Mouse (Mus musculus): Measurements from ENCODE around the gene Gpat3. TPM values are rescaled to one million over a fixed set of nuclear protein-coding genes. Genes with fewer than 3 reads are reported as not detected.

Gene Gpat3
- polyA plus RNA-seq (2012; rRNA removed): 6.7 TPM in 2 replicates

- TF ChIP-seq CTCF (IDR thresholded peaks at IDR 0.05; ENCODE audit: borderline replicate concordance, insufficient read depth, low read depth, low read length) (no peak), POLR2A (IDR thresholded peaks at IDR 0.05; ENCODE audit: borderline replicate concordance, insufficient read depth, low read length) (no peak)
- WGBS: under 1% methylated on average over 16 of the region's 16 CpGs
- 0 out of 2 replicates have a peak, but pooled peaks cover 2% of the 10 kb centered on the region for H3K27me3 ChIP-seq (ENCODE audit: control insufficient read depth, insufficient read depth, low read length)
Observed at GRCm38 (mm10) chr5:100845485-100845847, at the start of gene Gpat3. Gpat3 (plus strand) TSS chr5:100845713.

GRCm38 (mm10) chr5:100798165-100798860 is 47.2 kb upstream of the Gpat3 start, which contains the start of the genes Helq and Mrps18c:
Helq (minus strand) TSS chr5:100798598.
Mrps18c (plus strand) TSS chr5:100798627.
- Histone ChIP-seq H3K27me3 (ENCODE audit: control insufficient read depth, insufficient read depth, low read length) (no peaks in the 10 kb centered on the region), H3K27ac (ENCODE audit: insufficient read depth, low read length) (peak within 1 kb of the TSS; percentile 24), H3K4me1 (ENCODE audit: control insufficient read depth, insufficient read depth, low read length) (peaks cover 3% of the 10 kb centered on the region), H3K4me3 (replicated peaks; ENCODE audit: insufficient read depth, low read depth, low read length) (peak within 1 kb of the TSS; percentile 85)
- TF ChIP-seq POLR2A (IDR thresholded peaks at IDR 0.05; ENCODE audit: borderline replicate concordance, insufficient read depth, low read length) (peak; percentile 74), CTCF (IDR thresholded peaks at IDR 0.05; ENCODE audit: borderline replicate concordance, insufficient read depth, low read depth, low read length) (no peak)
- peak; percentile 95 for DNase-seq
- under 1% methylated on average over 67 of the region's 67 CpGs for WGBS

More at GRCm38 (mm10) chr5:100845485-100845847, at the start of gene Gpat3:
- peak within 1 kb of the TSS; percentile 4 for H3K27ac ChIP-seq (ENCODE audit: insufficient read depth, low read length)
- peak; percentile 64 to 66 for DNase-seq
- H3K4me1 ChIP-seq (ENCODE audit: control insufficient read depth, insufficient read depth, low read length): no peaks in the 10 kb centered on the region
- peak within 1 kb of the TSS; percentile 55 for H3K4me3 ChIP-seq (replicated peaks; ENCODE audit: insufficient read depth, low read depth, low read length)

GRCm38 (mm10) chr5:100818341-100818740 is 27.2 kb upstream of the Gpat3 start:
- no peaks in the 10 kb centered on the region for H3K27me3 ChIP-seq (ENCODE audit: control insufficient read depth, insufficient read depth, low read length)
- H3K4me1 ChIP-seq (ENCODE audit: control insufficient read depth, insufficient read depth, low read length): no peaks in the 10 kb centered on the region; the same call in 1 of the 2 replicates
- H3K4me3 ChIP-seq (replicated peaks; ENCODE audit: insufficient read depth, low read depth, low read length): no peak overlapping the region
- no peak overlapping the region for H3K27ac ChIP-seq (ENCODE audit: insufficient read depth, low read length)
- TF ChIP-seq POLR2A (IDR thresholded peaks at IDR 0.05; ENCODE audit: borderline replicate concordance, insufficient read depth, low read length) (no peak), CTCF (IDR thresholded peaks at IDR 0.05; ENCODE audit: borderline replicate concordance, insufficient read depth, low read depth, low read length) (no peak)
- WGBS: 89% methylated on average over 4 of the region's 4 CpGs
- DNase-seq: no peak

- H3K27ac ChIP-seq (ENCODE audit: insufficient read depth, low read length): no peak overlapping the region
- TF ChIP-seq CTCF (IDR thresholded peaks at IDR 0.05; ENCODE audit: borderline replicate concordance, insufficient read depth, low read depth, low read length) (no peak), POLR2A (IDR thresholded peaks at IDR 0.05; ENCODE audit: borderline replicate concordance, insufficient read depth, low read length) (no peak)
- H3K4me1 ChIP-seq (ENCODE audit: control insufficient read depth, insufficient read depth, low read length): no peaks in the 10 kb centered on the region; the same call in 1 of the 2 replicates
- WGBS: 20% methylated on average over 16 of the region's 16 CpGs
- no peaks in the 10 kb centered on the region for H3K27me3 ChIP-seq (ENCODE audit: control insufficient read depth, insufficient read depth, low read length)
- H3K4me3 ChIP-seq (replicated peaks; ENCODE audit: insufficient read depth, low read depth, low read length): peak overlapping the region; percentile 49
- no peak for DNase-seq
Observed at GRCm38 (mm10) chr5:100819568-100820480, 25.7 kb upstream of the Gpat3 start.

- DNase-seq: peak; percentile 88 to 91
- Histone ChIP-seq H3K27ac (ENCODE audit: insufficient read depth, low read length) (no peak within 1 kb of the TSS), H3K27me3 (ENCODE audit: control insufficient read depth, insufficient read depth, low read length) (no peaks in the 10 kb centered on the region), H3K4me1 (ENCODE audit: control insufficient read depth, insufficient read depth, low read length) (no peaks in the 10 kb centered on the region; the same call in 1 of the 2 replicates), H3K4me3 (replicated peaks; ENCODE audit: insufficient read depth, low read depth, low read length) (peak within 1 kb of the TSS; percentile 49)
- under 1% methylated on average over 63 of the region's 63 CpGs for WGBS
- TF ChIP-seq POLR2A (IDR thresholded peaks at IDR 0.05; ENCODE audit: borderline replicate concordance, insufficient read depth, low read length): peak; percentile 89
- TF ChIP-seq CTCF (IDR thresholded peaks at IDR 0.05; ENCODE audit: borderline replicate concordance, insufficient read depth, low read depth, low read length): no peak
Observed at GRCm38 (mm10) chr5:100820483-100821184, 24.9 kb upstream of the Gpat3 start, which contains the start of gene Abraxas1. Abraxas1 (minus strand) TSS chr5:100820965.

- H3K27me3 ChIP-seq (ENCODE audit: control insufficient read depth, insufficient read depth, low read length): no peaks in the 10 kb centered on the region
- DNase-seq: no peak
- no peak for TF ChIP-seq CTCF (IDR thresholded peaks at IDR 0.05; ENCODE audit: borderline replicate concordance, insufficient read depth, low read depth, low read length)
- no peak for TF ChIP-seq POLR2A (IDR thresholded peaks at IDR 0.05; ENCODE audit: borderline replicate concordance, insufficient read depth, low read length)
- whole genome bisulfite sequencing: 77% methylated on average over 8 of the region's 8 CpGs
- no peak overlapping the region for H3K4me3 ChIP-seq (replicated peaks; ENCODE audit: insufficient read depth, low read depth, low read length)
- H3K4me1 ChIP-seq (ENCODE audit: control insufficient read depth, insufficient read depth, low read length): no peaks in the 10 kb centered on the region; the same call in 1 of the 2 replicates
- no peak overlapping the region for H3K27ac ChIP-seq (ENCODE audit: insufficient read depth, low read length)
Observed at GRCm38 (mm10) chr5:100821375-100821774, 24.1 kb upstream of the Gpat3 start.

- TF ChIP-seq POLR2A (IDR thresholded peaks at IDR 0.05; ENCODE audit: borderline replicate concordance, insufficient read depth, low read length): no peak
- TF ChIP-seq CTCF (IDR thresholded peaks at IDR 0.05; ENCODE audit: borderline replicate concordance, insufficient read depth, low read depth, low read length): no peak
Observed at GRCm38 (mm10) chr5:100822826-100823225, 22.7 kb upstream of the Gpat3 start.

More at GRCm38 (mm10) chr5:100822826-100823225, 22.7 kb upstream of the Gpat3 start:
- 86% methylated on average over 7 of the region's 7 CpGs for WGBS
- H3K27me3 ChIP-seq (ENCODE audit: control insufficient read depth, insufficient read depth, low read length): no peaks in the 10 kb centered on the region
- no peaks in the 10 kb centered on the region; the same call in 1 of the 2 replicates for H3K4me1 ChIP-seq (ENCODE audit: control insufficient read depth, insufficient read depth, low read length)
- DNase-seq: no peak
- no peak overlapping the region for H3K27ac ChIP-seq (ENCODE audit: insufficient read depth, low read length)
- H3K4me3 ChIP-seq (replicated peaks; ENCODE audit: insufficient read depth, low read depth, low read length): no peak overlapping the region
